Mouse (Mus musculus) myocyte (in vitro differentiated cells): ENCODE measurements at regions not wholly inside any gene's neighbourhood (a gene's known extent, or its start where the extent isn't known, plus 50 kb on each side); places are given as distances from the start of the nearest gene placed in this dataset.

Source experiments
- CEBPB ChIP-seq: IDR thresholded peaks from 2 replicates; pipeline ENCODE4 v1.6.1; 2011; ENCODE audit warnings: mild to moderate bottlenecking, moderate library complexity; ENCODE audit not compliant: poor library complexity, insufficient read depth, severe bottlenecking
- E2F4 ChIP-seq: IDR thresholded peaks from one replicate; pipeline ENCODE4 v1.6.1; 2011; ENCODE audit warnings: mild to moderate bottlenecking, control low read depth, moderate library complexity; ENCODE audit not compliant: insufficient read depth
- POLR2A ChIP-seq: IDR thresholded peaks from one replicate; pipeline ENCODE4 v1.6.1; 2011; ENCODE audit warnings: low read depth, mild to moderate bottlenecking, control low read depth, moderate library complexity; ENCODE audit not compliant: insufficient read length
- TCF12 ChIP-seq: IDR thresholded peaks from one replicate; pipeline ENCODE4 v1.6.1; 2011; ENCODE audit warnings: mild to moderate bottlenecking, control low read depth; ENCODE audit not compliant: poor library complexity, insufficient read depth, severe bottlenecking
- USF1 ChIP-seq: IDR thresholded peaks from one replicate; pipeline ENCODE4 v1.6.1; 2011; ENCODE audit warnings: low read depth, mild to moderate bottlenecking, control low read depth, moderate library complexity

- TF ChIP-seq POLR2A (no peak), USF1 (no peak), TCF12 (no peak), CEBPB (no peak), E2F4 (no peak)
Observed at GRCm38 (mm10) chr10:43765275-43765674, 136.3 kb downstream of the Qrsl1 start.
